ENCODE assay signal across 1 mouse cellular context in the genomic region with DNA sequence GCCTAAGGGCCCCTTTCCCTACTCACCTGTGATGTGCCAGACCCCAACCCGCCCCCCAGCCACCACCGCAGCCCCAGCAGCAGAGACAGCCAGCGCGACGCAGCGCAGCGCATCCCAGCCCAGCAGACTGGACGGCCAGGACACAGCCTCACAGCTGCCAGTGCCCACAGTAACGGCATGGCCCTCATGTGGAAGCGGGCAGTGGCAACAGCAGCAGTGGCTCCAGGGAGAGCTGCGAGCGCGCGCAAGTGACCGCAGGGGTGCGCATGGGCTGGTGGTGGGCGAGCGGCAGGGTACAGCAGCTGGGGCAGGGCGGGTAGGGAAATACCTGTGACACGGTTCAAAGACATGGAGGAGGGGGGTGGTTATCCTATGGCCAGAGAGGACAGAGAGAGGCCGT.
A peak's percentile ranks its signal among the peaks of the same experiment; 100 is the strongest.
TF ChIP-seq lines count a peak whose summit lies in the region.

No protein-coding gene starts in this region.

TF ChIP-seq in myocyte, 11 proteins besides CTCF, POLR2A, EP300 and RAD21:
- TF ChIP-seq MYOD1 (IDR thresholded peaks at IDR 0.05; ENCODE audit: control insufficient read depth in 1 of 3, insufficient read length in 2 of 3, low read depth in 2 of 3) (peak in 1 of 3 experiments; percentile 27), TCF3 (IDR thresholded peaks at IDR 0.05; ENCODE audit: insufficient read length, low read depth) (no peak)
